28 mouse cellular contexts compared by ENCODE assay signal in the genomic region with DNA sequence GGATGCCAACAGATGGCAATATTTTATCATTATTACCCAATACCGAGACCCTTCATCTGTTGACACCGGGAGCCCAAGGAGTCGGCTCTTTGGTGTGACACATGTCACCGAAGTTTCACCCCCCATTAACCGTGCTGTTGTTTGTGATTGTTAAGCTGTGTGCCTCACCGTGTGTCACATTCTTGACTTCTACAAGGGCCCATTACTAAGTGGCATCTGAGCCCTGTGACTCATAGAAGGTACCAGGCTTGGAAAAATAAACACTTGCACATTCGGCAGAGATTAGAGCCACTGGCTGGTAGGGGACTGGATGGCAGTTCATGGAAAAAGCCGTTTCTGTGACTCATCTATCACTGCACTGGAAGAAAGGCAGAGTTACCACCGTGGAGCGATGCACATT.
DNase-seq lines count a peak whose midpoint lies in the region; ATAC-seq and TF ChIP-seq lines count a peak whose summit lies in the region.
"Had no signal": no experiment of that assay in that cellular context is flagged by ENCODE, and none has a peak within 500 bp of the region (broad histone marks: within the 10 kb centered on the region; RNA-seq: fewer than 3 reads in every experiment).

No protein-coding gene starts in this region.

- no peak overlapping the region for H3K4me3 ChIP-seq in lung, postnatal 0 days (ENCODE audit: low read depth, low read length)
- H3K4me3 ChIP-seq in thymus, adult 2 months (ENCODE audit: control insufficient read depth, insufficient read depth, low read length) = no peak overlapping the region
- H3K4me3 ChIP-seq: heart, embryonic 10.5 days; kidney, embryonic 15.5 days; limb, embryonic 13.5 days; lung, embryonic 15.5 days; megakaryocyte, embryonic 14.5 days; midbrain, embryonic 12.5 days; neural tube, embryonic 13.5 days had no signal

- no peaks in the 10 kb centered on the region for H3K27me3 ChIP-seq in lung, postnatal 0 days (replicated peaks; ENCODE audit: insufficient read depth, low read length)
- no peaks in the 10 kb centered on the region for H3K27me3 ChIP-seq in thymus, adult 2 months (ENCODE audit: control insufficient read depth, insufficient read depth, low read length)
- H3K27me3 ChIP-seq: kidney, embryonic 15.5 days; limb, embryonic 13.5 days; lung, embryonic 15.5 days; megakaryocyte, embryonic 14.5 days; midbrain, embryonic 12.5 days; neural tube, embryonic 13.5 days had no signal

- H3K36me3 ChIP-seq in lung, postnatal 0 days (ENCODE audit: insufficient read depth, low read length) = no peaks in the 10 kb centered on the region
- no peaks in the 10 kb centered on the region for H3K36me3 ChIP-seq in thymus, adult 2 months (ENCODE audit: control insufficient read depth, insufficient read depth, low read length)
- H3K36me3 ChIP-seq: heart, embryonic 10.5 days; kidney, embryonic 15.5 days; limb, embryonic 13.5 days; lung, embryonic 15.5 days; midbrain, embryonic 12.5 days; neural tube, embryonic 13.5 days had no signal

- H3K27ac ChIP-seq in lung, postnatal 0 days (ENCODE audit: low read length) = no peak overlapping the region
- H3K27ac ChIP-seq in thymus, adult 2 months (ENCODE audit: control insufficient read depth, insufficient read depth, low read length) = no peak overlapping the region
- H3K27ac ChIP-seq: heart, embryonic 10.5 days; hindbrain, embryonic 14.5 days; kidney, embryonic 15.5 days; limb, embryonic 13.5 days; lung, embryonic 15.5 days; midbrain, embryonic 12.5 days; neural tube, embryonic 13.5 days had no signal

- TF ChIP-seq CTCF in lung, postnatal 0 days (IDR thresholded peaks at IDR 0.05) = no peak
- no peak for TF ChIP-seq CTCF in thymus, adult 2 months (IDR thresholded peaks at IDR 0.05; ENCODE audit: borderline replicate concordance, control insufficient read depth, extremely low read depth, insufficient read depth, low read length, poor library complexity)

- WGBS in lung, postnatal 0 days = 31% methylated on average over 10 of the region's 10 CpGs
- WGBS in thymus, adult 2 months = 82% methylated on average over 10 of the region's 10 CpGs

- no peaks in the 10 kb centered on the region for H3K9me3 ChIP-seq in lung, postnatal 0 days (ENCODE audit: low read length)
- H3K9me3 ChIP-seq: heart, embryonic 10.5 days; kidney, embryonic 15.5 days; limb, embryonic 13.5 days; lung, embryonic 15.5 days; midbrain, embryonic 12.5 days; neural tube, embryonic 13.5 days had no signal

- H3K4me2 ChIP-seq in lung, postnatal 0 days (replicated peaks; ENCODE audit: low read depth, low read length) = no peak overlapping the region
- H3K4me2 ChIP-seq: hindbrain, embryonic 14.5 days; kidney, embryonic 15.5 days; limb, embryonic 13.5 days; liver, embryonic 11.5 days; lung, embryonic 15.5 days; midbrain, embryonic 12.5 days; neural tube, embryonic 13.5 days had no signal

- H3K4me1 ChIP-seq in lung, postnatal 0 days (ENCODE audit: insufficient read depth, low read depth, low read length) = no peaks in the 10 kb centered on the region
- H3K4me1 ChIP-seq in thymus, adult 2 months (replicated peaks; ENCODE audit: control insufficient read depth, insufficient read depth, low read length) = no peaks in the 10 kb centered on the region
- H3K4me1 ChIP-seq: heart, embryonic 10.5 days; kidney, embryonic 15.5 days; lung, embryonic 15.5 days; megakaryocyte, embryonic 14.5 days; midbrain, embryonic 12.5 days; neural tube, embryonic 13.5 days had no signal

- no peak for TF ChIP-seq POLR2A in thymus, adult 2 months (IDR thresholded peaks at IDR 0.05; ENCODE audit: control insufficient read depth, extremely low read depth, insufficient read depth, low read length, poor library complexity)

- peak; percentile 8 for DNase-seq in lung, postnatal 0 days (ENCODE audit: low spot score)
- no peak for DNase-seq in lung, postnatal 10 days
- peak; percentile 67 for DNase-seq in adrenal gland, adult 2 months
- peak; percentile 42 to 50 for DNase-seq in adrenal gland, postnatal 36 days
- DNase-seq in thymus, adult 2 months = no peak
- no peak for DNase-seq in ovary, adult 18-20 months (ENCODE audit: low spot score)
- DNase-seq: cerebellum, adult 11 months; cerebellum, adult 9-10 months; cerebellum, postnatal 36 days; gastrocnemius, postnatal 25 days; heart, adult 11 months; heart, postnatal 4 days; kidney, adult 18-20 months; kidney, postnatal 4 days; layer of hippocampus, adult 9-11 months; lung, postnatal 4 days; retina, postnatal 1 day; right cerebral cortex, postnatal 14 days had no signal

- H3K9ac ChIP-seq in lung, postnatal 0 days (replicated peaks; ENCODE audit: low read depth) = no peak overlapping the region
- H3K9ac ChIP-seq: hindbrain, embryonic 14.5 days; kidney, embryonic 15.5 days; limb, embryonic 13.5 days; lung, embryonic 15.5 days; midbrain, embryonic 12.5 days; neural tube, embryonic 13.5 days had no signal

- ATAC-seq in lung, postnatal 0 days = peak; percentile 28; the same call in 1 of the 2 replicates
- ATAC-seq: forebrain, embryonic 14.5 days had no signal

- TF ChIP-seq EP300 in lung, postnatal 0 days (IDR thresholded peaks at IDR 0.05) = no peak

Comparison
In these comparisons a context has a peak if more than half of its experiments do, and no peak if none do; other contexts are left out.
1. DNase-seq: peak in lung, postnatal 0 days (single experiment), adrenal gland, adult 2 months (single experiment) and adrenal gland, postnatal 36 days (2 of 2); none in lung, postnatal 10 days (single experiment), thymus, adult 2 months (single experiment) and ovary, adult 18-20 months (single experiment).